Mouse (Mus musculus): ENCODE measurements around the gene Sgk2. TPM values are rescaled to one million over a fixed set of nuclear protein-coding genes. Genes with fewer than 3 reads are reported as not detected.

The Sgk2 gene
- polyA plus RNA-seq, 1 experiment from 2014 or later: not detected

GRCm38 (mm10) chr2:162999744-163000143 is 12.6 kb downstream of the Sgk2 start:
- peaks cover 6% of the 10 kb centered on the region; the same call in 1 of the 2 replicates for H3K4me1 ChIP-seq
- no peaks in the 10 kb centered on the region for H3K36me3 ChIP-seq
- H3K27ac ChIP-seq: no peak overlapping the region
- WGBS: 28% methylated on average over 3 of the region's 3 CpGs
- DNase-seq (ENCODE audit: low spot score): peak; percentile 49
- H3K9me3 ChIP-seq (replicated peaks): no peaks in the 10 kb centered on the region
- no peaks in the 10 kb centered on the region for H3K27me3 ChIP-seq (ENCODE audit: low read depth, poor library complexity, severe bottlenecking)
- H3K4me3 ChIP-seq: no peak overlapping the region

- 91% methylated on average over 1 of the region's 1 CpGs for WGBS
- no peak for DNase-seq (ENCODE audit: low spot score)
- H3K4me3 ChIP-seq: no peak overlapping the region
- no peaks in the 10 kb centered on the region for H3K9me3 ChIP-seq (replicated peaks)
- peaks cover 6% of the 10 kb centered on the region; the same call in 1 of the 2 replicates for H3K4me1 ChIP-seq
- no peaks in the 10 kb centered on the region for H3K36me3 ChIP-seq
- no peaks in the 10 kb centered on the region for H3K27me3 ChIP-seq (ENCODE audit: low read depth, poor library complexity, severe bottlenecking)
- H3K27ac ChIP-seq: no peak overlapping the region
Measured at GRCm38 (mm10) chr2:163001071-163001470, 13.9 kb downstream of the Sgk2 start.

GRCm38 (mm10) chr2:163007299-163007698 is 20.2 kb downstream of the Sgk2 start:
- DNase-seq (ENCODE audit: low spot score): no peak
- 83% methylated on average over 4 of the region's 4 CpGs for WGBS

GRCm38 (mm10) chr2:163016916-163017743 is 30.0 kb downstream of the Sgk2 start, which contains the start of gene Ift52:
Gene Ift52 (plus strand): TSS chr2:163017354.
- DNase-seq (ENCODE audit: low spot score): peak; percentile 94
- Histone ChIP-seq H3K36me3 (no peaks in the 10 kb centered on the region), H3K27me3 (ENCODE audit: low read depth, poor library complexity, severe bottlenecking) (no peaks in the 10 kb centered on the region), H3K4me3 (peak within 1 kb of the TSS; percentile 87), H3K4me1 (peaks cover 12% of the 10 kb centered on the region), H3K9me3 (replicated peaks) (no peaks in the 10 kb centered on the region), H3K27ac (peak within 1 kb of the TSS; percentile 86)
- under 1% methylated on average over 57 of the region's 57 CpGs for WGBS

More at GRCm38 (mm10) chr2:163007299-163007698, 20.2 kb downstream of the Sgk2 start:
- no peak overlapping the region for H3K4me3 ChIP-seq
- no peaks in the 10 kb centered on the region for H3K4me1 ChIP-seq
- no peaks in the 10 kb centered on the region for H3K27me3 ChIP-seq (ENCODE audit: low read depth, poor library complexity, severe bottlenecking)
- H3K36me3 ChIP-seq: no peaks in the 10 kb centered on the region
- H3K9me3 ChIP-seq (replicated peaks): no peaks in the 10 kb centered on the region
- no peak overlapping the region for H3K27ac ChIP-seq

- 89% methylated on average over 5 of the region's 5 CpGs for WGBS
- Histone ChIP-seq H3K4me3 (no peak overlapping the region), H3K27me3 (ENCODE audit: low read depth, poor library complexity, severe bottlenecking) (no peaks in the 10 kb centered on the region), H3K4me1 (no peaks in the 10 kb centered on the region), H3K9me3 (replicated peaks) (no peaks in the 10 kb centered on the region), H3K27ac (no peak overlapping the region), H3K36me3 (peaks cover 98% of the 10 kb centered on the region)
- DNase-seq (ENCODE audit: low spot score): no peak
Measured at GRCm38 (mm10) chr2:163031289-163031688, 44.2 kb downstream of the Sgk2 start.

- DNase-seq (ENCODE audit: low spot score): no peak
- Histone ChIP-seq H3K4me3 (no peak overlapping the region), H3K27me3 (ENCODE audit: low read depth, poor library complexity, severe bottlenecking) (no peaks in the 10 kb centered on the region), H3K4me1 (no peaks in the 10 kb centered on the region), H3K9me3 (replicated peaks) (no peaks in the 10 kb centered on the region), H3K27ac (no peak overlapping the region), H3K36me3 (peaks cover 98% of the 10 kb centered on the region)
- 85% methylated on average over 2 of the region's 2 CpGs for WGBS
Measured at GRCm38 (mm10) chr2:163031757-163032156, 44.6 kb downstream of the Sgk2 start.

GRCm38 (mm10) chr2:163032622-163033021 is 45.5 kb downstream of the Sgk2 start:
- H3K27ac ChIP-seq: no peak overlapping the region
- H3K4me1 ChIP-seq: no peaks in the 10 kb centered on the region
- H3K9me3 ChIP-seq (replicated peaks): no peaks in the 10 kb centered on the region
- H3K27me3 ChIP-seq (ENCODE audit: low read depth, poor library complexity, severe bottlenecking): no peaks in the 10 kb centered on the region
- WGBS: 47% methylated on average over 4 of the region's 4 CpGs
- DNase-seq (ENCODE audit: low spot score): no peak
- peaks cover 98% of the 10 kb centered on the region for H3K36me3 ChIP-seq
- H3K4me3 ChIP-seq: no peak overlapping the region

- Histone ChIP-seq H3K27me3 (ENCODE audit: low read depth, poor library complexity, severe bottlenecking) (no peaks in the 10 kb centered on the region), H3K4me1 (no peaks in the 10 kb centered on the region), H3K4me3 (no peak overlapping the region), H3K36me3 (peaks cover 94% of the 10 kb centered on the region), H3K27ac (no peak overlapping the region), H3K9me3 (replicated peaks) (no peaks in the 10 kb centered on the region)
- 84% methylated on average over 7 of the region's 7 CpGs for WGBS
- no peak for DNase-seq (ENCODE audit: low spot score)
Measured at GRCm38 (mm10) chr2:163039940-163040339, 52.8 kb downstream of the Sgk2 start.

GRCm38 (mm10) chr2:163048125-163048524 is 61.0 kb downstream of the Sgk2 start:
- Histone ChIP-seq H3K27me3 (ENCODE audit: low read depth, poor library complexity, severe bottlenecking) (no peaks in the 10 kb centered on the region), H3K36me3 (peaks cover 53% of the 10 kb centered on the region), H3K4me3 (no peak overlapping the region), H3K9me3 (replicated peaks) (no peaks in the 10 kb centered on the region), H3K4me1 (peaks cover 5% of the 10 kb centered on the region; the same call in 1 of the 2 replicates), H3K27ac (no peak overlapping the region)
- DNase-seq (ENCODE audit: low spot score): peak; percentile 75
- 4% methylated on average over 10 of the region's 10 CpGs for WGBS

- Histone ChIP-seq H3K4me3 (no peak overlapping the region), H3K27ac (no peak overlapping the region), H3K4me1 (peaks cover 10% of the 10 kb centered on the region), H3K9me3 (replicated peaks) (no peaks in the 10 kb centered on the region), H3K36me3 (peaks cover 43% of the 10 kb centered on the region), H3K27me3 (ENCODE audit: low read depth, poor library complexity, severe bottlenecking) (no peaks in the 10 kb centered on the region)
- DNase-seq (ENCODE audit: low spot score): no peak
- 93% methylated on average over 2 of the region's 2 CpGs for WGBS
Measured at GRCm38 (mm10) chr2:163049116-163049515, 62.0 kb downstream of the Sgk2 start.

- no peaks in the 10 kb centered on the region for H3K9me3 ChIP-seq (replicated peaks)
- DNase-seq (ENCODE audit: low spot score): no peak
- 82% methylated on average over 1 of the region's 1 CpGs for WGBS
- H3K27me3 ChIP-seq (ENCODE audit: low read depth, poor library complexity, severe bottlenecking): no peaks in the 10 kb centered on the region
- H3K4me3 ChIP-seq: no peak overlapping the region
- H3K27ac ChIP-seq: no peak overlapping the region
- H3K36me3 ChIP-seq: peaks cover 20% of the 10 kb centered on the region
- H3K4me1 ChIP-seq: peaks cover 32% of the 10 kb centered on the region
Measured at GRCm38 (mm10) chr2:163051691-163052090, 64.6 kb downstream of the Sgk2 start.

GRCm38 (mm10) chr2:163052101-163052500 is 65.0 kb downstream of the Sgk2 start:
- Histone ChIP-seq H3K27ac (no peak overlapping the region), H3K36me3 (peaks cover 16% of the 10 kb centered on the region), H3K4me3 (no peak overlapping the region), H3K9me3 (replicated peaks) (no peaks in the 10 kb centered on the region), H3K27me3 (ENCODE audit: low read depth, poor library complexity, severe bottlenecking) (no peaks in the 10 kb centered on the region), H3K4me1 (peaks cover 32% of the 10 kb centered on the region)
- 45% methylated on average over 4 of the region's 4 CpGs for WGBS
- DNase-seq (ENCODE audit: low spot score): no peak

- peaks cover 32% of the 10 kb centered on the region for H3K4me1 ChIP-seq
- WGBS: 76% methylated on average over 4 of the region's 4 CpGs
- DNase-seq (ENCODE audit: low spot score): no peak
Measured at GRCm38 (mm10) chr2:163052826-163053225, 65.7 kb downstream of the Sgk2 start.

More at GRCm38 (mm10) chr2:163052826-163053225, 65.7 kb downstream of the Sgk2 start:
- H3K27me3 ChIP-seq (ENCODE audit: low read depth, poor library complexity, severe bottlenecking): no peaks in the 10 kb centered on the region
- H3K27ac ChIP-seq: no peak overlapping the region
- H3K4me3 ChIP-seq: no peak overlapping the region
- no peaks in the 10 kb centered on the region for H3K9me3 ChIP-seq (replicated peaks)
- H3K36me3 ChIP-seq: peaks cover 9% of the 10 kb centered on the region
